Mouse (Mus musculus): ENCODE results near the gene Cdt1.

Gene Cdt1

GRCm38 (mm10) chr8:122611295-122612133 lies 43.7 kb downstream of the Cdt1 start, which contains the start of the genes Galns and Trappc2l:
TSS of gene Galns (minus strand) at chr8:122611463.
TSS of gene Trappc2l (plus strand) at chr8:122611640.
- WGBS: under 1% methylated on average over 50 of the region's 57 CpGs

DNA sequence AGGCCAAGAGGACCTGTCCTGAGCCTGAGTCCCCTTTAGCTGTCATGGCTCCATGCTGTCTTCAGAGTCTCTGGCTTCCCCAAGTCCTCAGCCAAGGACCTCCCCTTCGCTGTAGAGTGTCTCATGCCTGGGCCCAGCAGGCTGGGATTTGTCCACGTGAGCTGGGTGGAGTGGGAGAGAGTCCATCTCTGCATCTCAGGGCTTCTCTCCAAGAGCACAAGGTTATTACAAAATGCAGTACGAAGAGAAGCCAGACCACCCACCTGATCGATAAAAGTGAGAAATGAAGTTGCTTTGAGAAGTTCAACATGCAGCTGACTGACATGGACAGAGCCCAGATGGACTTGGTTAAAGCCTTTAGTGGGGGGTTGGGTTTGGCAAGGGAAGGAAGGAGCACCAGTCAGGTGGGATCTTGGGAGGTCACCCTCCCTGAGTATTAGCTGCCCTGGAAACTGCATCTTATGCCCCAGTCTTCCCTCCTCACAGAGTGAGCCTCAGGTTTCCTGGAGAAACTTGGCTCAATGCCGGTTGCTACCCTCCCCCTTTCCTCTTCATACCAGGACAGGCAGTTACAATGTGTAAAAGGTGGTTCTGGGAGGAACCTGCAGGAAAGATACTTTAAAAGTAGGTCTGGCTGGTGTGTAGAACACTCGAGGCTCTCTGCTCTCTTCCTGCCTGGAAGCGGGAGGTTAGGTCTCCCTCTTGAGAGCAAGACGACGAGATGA lies 48.5 kb downstream of the Cdt1 start:
- WGBS: 71% methylated on average over 9 of the region's 9 CpGs

DNA sequence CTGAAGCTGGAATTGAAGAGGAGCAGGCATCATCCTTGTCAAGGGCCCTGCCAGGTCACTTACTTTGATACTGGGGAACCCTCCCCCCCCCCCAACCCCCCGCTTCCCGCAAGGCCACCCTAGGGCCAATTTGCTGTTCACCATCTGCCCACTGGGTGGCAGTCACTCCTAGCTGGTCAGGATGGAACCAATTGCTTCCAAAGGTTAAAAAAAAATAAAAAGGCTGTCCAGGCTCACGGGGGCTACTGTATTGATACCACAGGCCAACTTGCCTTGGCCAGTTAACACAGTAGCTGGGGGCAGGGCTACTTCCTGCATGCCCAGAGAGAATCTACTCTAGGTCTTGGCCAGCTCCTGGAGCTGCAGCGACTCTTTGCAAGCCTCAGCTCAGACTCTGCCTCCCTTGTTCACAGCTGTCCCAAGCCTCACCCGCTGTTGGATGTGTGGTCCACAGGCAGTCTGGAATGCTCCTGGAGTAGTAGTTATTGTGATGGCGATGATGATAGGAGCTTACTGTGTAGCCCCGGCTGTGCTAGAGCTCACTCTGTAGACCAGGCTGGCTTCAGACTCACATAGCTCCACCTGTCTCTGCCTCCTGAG lies 50.2 kb downstream of the Cdt1 start:
- 33% methylated on average over 5 of the region's 7 CpGs for WGBS

- WGBS: 84% methylated on average over 6 of the region's 6 CpGs
Measured at GRCm38 (mm10) chr8:122618660-122619378, 51.0 kb downstream of the Cdt1 start.

DNA sequence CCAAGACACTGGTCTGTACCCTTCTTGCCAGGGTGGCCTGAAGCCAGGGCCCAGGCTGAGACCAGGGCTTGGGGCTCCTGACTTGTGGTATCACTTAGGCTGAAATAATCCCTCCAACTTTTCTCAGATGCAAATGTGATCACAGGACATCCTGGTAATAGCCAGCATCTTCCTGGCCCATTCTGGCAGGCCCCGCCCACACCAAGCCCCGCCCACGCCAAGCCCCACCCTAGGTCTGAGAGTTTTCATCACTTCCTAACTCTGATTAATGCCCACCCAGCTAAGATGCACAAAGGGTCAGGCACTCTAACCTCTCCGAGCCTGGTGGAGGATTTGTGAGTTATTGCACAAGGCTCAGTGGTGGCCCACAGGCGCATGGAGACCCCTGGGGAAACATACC lies 52.6 kb downstream of the Cdt1 start:
- 46% methylated on average over 5 of the region's 5 CpGs for WGBS

DNA sequence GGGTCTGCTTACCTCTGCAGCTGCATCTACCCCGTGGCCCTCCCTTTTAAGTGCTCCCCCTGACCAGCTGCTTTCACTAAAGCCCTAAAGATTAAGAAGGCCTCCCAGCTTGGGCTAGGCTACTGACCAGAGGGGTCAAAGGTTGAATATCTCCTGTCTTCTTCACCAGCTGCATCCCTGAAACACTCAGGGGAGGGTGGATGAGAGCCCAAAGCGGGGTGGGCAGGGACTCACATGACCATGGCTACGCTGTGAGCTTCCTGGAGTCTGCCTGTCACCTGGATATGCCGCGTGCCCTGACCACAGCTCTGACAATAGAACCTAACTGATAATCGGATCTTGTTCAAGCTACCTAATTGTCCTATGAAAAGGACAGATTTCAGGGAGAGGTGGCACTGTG lies 54.9 kb downstream of the Cdt1 start, which contains the start of gene Pabpn1l:
Pabpn1l (minus strand) TSS at position 13 of the 400 bp plus-strand sequence.
- 89% methylated on average over 6 of the region's 6 CpGs for WGBS

Measured in cerebral cortex, adult 2 months (tissue).